Mouse (Mus musculus) monocyte, adult 5-6 weeks (primary cell): Measurements from ENCODE around the gene Sfxn1. TPM values are rescaled to one million over a fixed set of nuclear protein-coding genes. Genes with fewer than 3 reads are reported as not detected.
A peak's percentile ranks its signal among the peaks of the same experiment; 100 is the strongest.

Source experiments
- ATAC-seq: fragments of 153-309, 156-312 bp; replicated peaks from 2 replicates; pipeline ENCODE4 v1.8.0; 2017; ENCODE audit warnings: mild to moderate bottlenecking; ENCODE audit not compliant: low TSS enrichment, insufficient number of reproducible peaks, severe bottlenecking, poor library complexity, low FRiP score
- total RNA-seq: library from RNA; stranded (forward); fragments of 200-1000, 200-491, 200-594 nt; gene quantifications from 3 replicates; pipeline ENCODE4 v1.2.3, GENCODE M21; 2017

Sfxn1 gene
- 8.5 to 25.4 TPM (median 10.1 TPM) in 3 replicates for total RNA-seq

DNA sequence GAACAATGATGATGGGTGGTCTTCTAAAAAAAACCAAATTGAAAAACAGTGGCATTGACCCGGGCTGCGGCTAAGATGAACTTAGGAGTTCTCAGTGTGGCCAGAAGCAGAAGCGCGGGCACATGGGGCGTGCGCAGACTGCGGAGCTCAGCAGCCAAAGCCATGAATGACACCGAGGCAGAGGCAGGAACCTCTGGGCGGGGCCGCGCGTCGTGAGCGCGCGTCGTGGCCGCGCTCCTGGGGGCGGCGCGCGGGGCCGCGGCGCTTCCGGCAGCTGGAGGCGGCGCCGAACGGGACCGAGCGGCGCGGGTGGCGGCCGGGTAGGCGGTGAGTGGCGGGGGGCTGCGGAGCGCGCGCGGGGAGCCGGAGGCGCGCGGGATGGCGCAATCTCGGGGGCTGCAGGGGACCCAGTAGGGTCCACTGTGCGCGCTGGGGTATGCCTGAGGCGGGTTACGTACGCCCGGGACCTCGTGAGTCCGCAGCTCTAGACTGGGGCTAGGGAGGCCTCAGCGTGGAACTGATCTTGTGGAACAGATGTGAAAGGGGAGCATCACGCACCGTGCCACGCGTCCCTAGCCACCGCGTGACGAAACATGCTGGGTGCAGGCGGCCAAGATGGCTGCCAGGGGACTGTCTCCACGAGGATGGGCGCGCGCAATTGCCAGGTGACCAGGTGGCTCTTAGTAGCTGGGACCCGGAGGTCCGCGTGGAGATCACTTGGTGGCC, at the start of gene Sfxn1:
Gene Sfxn1, plus strand, starts transcription at position 264 of the 726 bp plus-strand sequence.
- ATAC-seq = peak; percentile 85

GRCm38 (mm10) chr13:54023311-54023710, 48.4 kb upstream of the Sfxn1 start:
- ATAC-seq = no peak

- ATAC-seq = no peak
These were observed 44.6 kb upstream of the Sfxn1 start for GRCm38 (mm10) chr13:54027079-54027478.

GRCm38 (mm10) chr13:54033653-54034052, 38.0 kb upstream of the Sfxn1 start:
- ATAC-seq = no peak

DNA sequence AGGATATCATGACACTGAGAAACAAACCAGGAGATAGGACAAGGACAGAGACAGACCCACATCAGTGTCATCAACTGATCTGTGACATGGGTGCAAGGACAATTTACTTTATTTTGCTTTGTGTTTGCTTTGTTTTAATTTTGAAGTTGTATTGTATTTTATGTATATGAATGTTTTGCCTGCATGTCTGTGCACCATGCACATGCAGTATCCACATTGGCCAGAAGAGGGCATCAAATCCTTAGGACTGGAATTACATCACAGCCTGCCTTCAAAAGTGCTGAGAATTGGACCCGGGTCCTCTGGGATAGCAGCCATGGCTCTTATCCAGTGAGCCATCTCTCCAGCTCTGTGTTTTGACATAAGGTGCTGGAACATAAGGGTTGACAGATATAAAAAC, 36.1 kb upstream of the Sfxn1 start:
- ATAC-seq = no peak

DNA sequence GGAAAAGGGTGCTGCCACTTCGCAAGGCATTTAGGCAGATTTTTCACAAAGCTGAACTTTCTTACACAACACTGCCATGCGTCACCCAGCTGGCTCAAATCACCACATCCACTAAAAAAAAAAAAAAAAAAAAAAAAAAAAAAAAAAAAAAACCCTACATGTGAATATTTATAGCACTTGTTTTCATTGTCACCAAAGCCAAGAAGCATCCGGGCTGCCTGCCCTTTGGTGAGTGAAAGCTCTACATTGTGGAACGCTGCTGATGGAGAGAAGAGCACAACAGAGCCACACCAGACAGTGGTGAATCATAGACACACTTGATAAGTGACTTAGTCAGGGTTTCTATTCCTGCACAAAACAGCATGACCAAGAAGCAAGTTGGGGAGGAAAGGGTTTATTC, 33.7 kb upstream of the Sfxn1 start:
- no peak for ATAC-seq

GRCm38 (mm10) chr13:54040256-54040655, 31.4 kb upstream of the Sfxn1 start:
- no peak for ATAC-seq

DNA sequence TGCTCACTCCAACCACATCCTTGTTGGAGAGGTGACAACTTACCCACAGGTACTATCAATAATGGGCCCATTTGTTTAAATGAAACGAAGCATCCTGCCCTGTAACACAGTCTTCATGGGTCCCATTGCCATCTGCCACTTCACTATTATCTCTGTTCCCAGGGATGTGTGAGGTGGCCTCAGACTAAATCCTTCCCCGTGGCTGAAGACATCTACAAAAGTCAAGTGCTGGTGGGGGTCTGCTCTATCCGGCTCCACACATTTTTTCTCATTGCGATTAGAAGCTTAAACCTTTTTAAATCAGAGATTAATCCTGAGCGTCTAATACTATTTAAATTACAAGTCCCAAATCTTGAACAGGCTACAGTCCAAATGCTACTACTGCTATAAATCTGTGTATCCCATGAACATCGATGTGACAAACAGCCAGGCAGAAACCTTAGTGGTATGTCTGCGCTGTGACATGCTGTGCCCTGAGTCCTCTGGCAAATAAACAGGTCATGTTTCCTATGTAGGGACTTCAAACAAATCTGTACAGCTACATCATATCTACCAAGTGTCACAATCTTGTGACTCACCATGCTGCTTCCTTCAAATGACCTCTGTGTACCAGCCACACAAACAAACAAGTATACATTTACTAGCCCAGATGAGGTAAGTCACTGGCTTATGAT, 22.9 kb upstream of the Sfxn1 start:
- no peak for ATAC-seq

DNA sequence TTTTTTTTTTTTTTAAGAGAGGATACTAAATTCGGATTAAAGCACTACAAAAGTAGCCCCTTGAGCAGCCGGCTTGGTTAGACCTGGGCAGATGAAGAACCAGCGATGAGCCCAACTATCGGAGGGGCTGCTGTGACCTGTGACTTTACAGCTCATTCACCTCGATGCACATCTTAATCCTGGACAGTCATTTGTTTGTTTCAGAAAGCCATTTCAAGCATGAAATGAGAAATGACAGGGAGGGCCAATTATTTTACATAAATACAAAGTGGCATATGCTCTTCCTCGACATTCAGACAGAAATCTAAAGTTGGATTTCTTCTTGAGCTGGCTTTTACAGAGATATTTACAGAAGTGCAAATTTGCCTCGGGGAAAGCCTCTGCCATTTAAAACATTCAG, 20.0 kb upstream of the Sfxn1 start:
- no peak for ATAC-seq

GRCm38 (mm10) chr13:54054962-54055361, 16.7 kb upstream of the Sfxn1 start:
- ATAC-seq = no peak

DNA sequence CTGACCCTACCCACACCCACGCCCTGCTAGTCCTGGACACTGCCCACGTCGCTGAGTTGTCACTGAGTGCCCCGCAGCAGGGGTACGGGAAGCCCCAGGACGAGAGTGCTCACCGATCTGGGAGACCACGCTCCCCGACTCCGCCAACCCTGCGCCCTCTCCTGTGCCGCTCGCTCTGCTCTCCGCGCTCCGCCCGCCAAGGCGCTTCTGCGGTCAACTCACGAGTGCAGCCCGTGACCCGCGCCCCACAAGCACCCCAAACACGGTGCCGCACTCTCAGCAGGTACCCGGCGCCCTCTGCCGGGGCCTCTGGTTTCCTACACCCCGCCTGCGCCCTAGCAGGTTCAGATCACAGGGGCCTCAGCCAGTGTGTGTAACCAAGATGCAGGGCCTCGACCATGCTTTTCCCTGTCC, 16.2 kb upstream of the Sfxn1 start, which contains the start of gene Drd1:
Gene Drd1, minus strand, starts transcription at position 258 of the 414 bp plus-strand sequence.
- ATAC-seq = 0 out of 2 replicates have a peak, but pooled peaks have one; percentile 40

DNA sequence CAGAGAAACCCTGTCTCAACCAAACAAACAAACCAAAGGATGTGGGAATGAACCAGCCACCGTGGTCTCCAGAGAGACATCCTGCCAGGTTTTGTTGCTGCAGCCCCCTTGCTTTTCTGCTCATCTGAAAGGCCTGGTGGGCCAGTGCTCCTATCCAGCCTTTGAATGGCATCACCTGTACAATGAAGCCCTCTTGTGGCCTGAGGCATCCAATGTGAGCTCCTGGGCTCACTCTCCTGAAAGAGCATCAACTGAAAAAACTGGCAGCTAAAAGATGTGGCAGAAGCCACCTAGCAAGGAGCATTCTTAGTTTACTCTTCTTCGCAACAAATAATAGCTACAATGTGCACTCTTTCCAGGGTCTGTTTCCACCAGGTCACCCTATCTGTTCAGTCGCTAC, 9.6 kb upstream of the Sfxn1 start:
- ATAC-seq = no peak

- no peak for ATAC-seq
These were observed 8.4 kb upstream of the Sfxn1 start for GRCm38 (mm10) chr13:54063292-54063691.

- no peak for ATAC-seq
These were observed 5.5 kb upstream of the Sfxn1 start for GRCm38 (mm10) chr13:54066081-54066746.

DNA sequence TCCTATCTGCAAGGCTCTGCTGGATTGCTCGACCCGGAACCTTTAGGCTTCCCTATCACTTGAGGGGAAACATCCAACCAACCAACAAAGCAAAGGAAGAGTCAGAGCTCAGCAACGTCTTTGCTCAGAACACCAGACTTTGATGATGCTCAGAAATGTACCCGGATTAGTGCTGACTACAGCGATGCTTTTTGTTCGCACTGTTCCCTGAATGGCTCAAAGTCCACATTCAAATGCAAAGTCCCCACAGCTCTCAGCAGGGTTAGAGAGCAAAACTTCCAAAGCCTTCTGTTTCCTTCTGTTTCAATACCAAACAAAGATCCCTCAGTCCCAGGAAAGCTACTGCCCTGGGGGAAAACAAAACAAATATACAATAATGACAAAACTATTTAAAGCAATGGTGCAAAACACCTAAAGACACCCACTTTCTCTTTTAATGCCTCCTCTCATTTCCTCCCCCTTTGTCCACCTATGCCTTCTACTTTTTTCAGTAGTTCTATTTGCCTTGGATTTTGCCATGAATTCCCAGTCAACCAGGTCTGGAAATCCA, 4.0 kb upstream of the Sfxn1 start:
- ATAC-seq = no peak

DNA sequence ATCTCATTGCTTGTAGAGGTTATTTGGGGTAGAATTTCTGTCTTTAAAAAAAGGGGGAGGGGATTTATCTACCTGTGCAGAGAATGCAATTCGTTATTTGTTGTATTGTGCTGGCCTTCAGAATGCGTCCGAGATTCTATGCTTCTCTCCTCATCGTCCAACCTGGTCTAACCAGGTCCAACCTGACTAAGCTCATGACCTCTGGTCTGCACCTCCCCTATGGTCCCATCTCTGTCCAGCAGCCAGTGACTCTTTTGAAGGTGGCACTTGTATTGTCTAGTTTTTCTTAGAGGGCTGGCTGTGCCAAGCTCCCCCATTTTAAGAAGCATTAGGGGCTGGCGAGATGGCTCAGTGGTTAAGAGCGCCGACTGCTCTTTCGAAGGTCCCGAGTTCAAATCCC, 658 bp upstream of the Sfxn1 start:
- ATAC-seq = no peak

DNA sequence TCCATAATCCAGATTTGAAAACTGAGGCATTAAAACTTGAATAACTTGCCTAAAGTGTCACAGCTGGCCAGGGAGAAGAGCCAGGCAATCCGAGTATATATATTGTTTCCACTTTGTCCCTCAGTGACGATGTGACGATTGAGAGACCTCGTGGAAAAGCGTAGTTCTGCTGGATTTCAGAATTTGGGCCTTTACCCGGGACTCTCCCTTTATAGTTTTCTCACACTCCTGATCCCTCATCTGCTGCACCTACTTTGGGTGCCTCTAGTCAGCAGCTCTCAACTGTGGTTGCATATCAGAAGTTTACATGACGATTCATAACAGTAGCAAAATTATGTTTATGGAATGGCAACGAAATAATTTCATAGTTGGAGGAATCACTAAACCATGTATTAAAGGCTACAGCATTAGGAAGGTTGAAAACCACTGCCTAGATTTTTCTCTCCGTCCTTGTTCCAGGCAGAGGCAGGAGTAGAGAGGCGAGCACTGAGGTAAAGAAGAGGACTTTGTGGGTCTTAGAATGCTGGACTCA, 923 bp downstream of the Sfxn1 start:
- no peak for ATAC-seq

- no peak for ATAC-seq
These were observed 1.4 kb downstream of the Sfxn1 start for GRCm38 (mm10) chr13:54073066-54073465.

DNA sequence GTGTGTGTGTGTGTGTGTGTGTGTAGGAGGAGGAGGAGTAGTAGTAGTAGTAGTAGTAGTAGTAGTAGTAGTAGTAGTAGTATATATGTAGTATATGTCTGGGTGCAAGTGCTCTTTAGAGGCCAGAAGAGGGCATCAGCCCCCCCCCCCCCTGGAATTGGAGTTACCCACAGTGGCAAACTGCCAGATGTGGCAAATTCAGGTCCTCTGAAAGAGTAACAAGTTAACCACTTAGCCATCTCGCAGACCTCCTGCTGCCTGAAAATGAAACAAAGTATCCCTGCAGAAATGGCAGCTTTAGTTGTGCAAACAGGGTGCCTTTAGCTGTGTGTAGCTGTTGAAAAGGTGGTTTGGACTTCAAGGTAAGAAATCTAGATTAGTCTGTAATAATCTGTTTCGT, 1.8 kb downstream of the Sfxn1 start:
- ATAC-seq = no peak
